Mouse (Mus musculus) liver, embryonic 14.5 days (tissue): Measurements from ENCODE around the gene Calm3.

ENCODE experiments used
- CTCF ChIP-seq: IDR thresholded peaks from 2 replicates; pipeline ENCODE4 v1.5.1; 2016; ENCODE audit warnings: antibody characterized with exemption, low read depth, control low read depth
- EP300 ChIP-seq: IDR thresholded peaks from 2 replicates; pipeline ENCODE4 v1.6.1; 2016; ENCODE audit warnings: antibody characterized with exemption, low read depth

- TF ChIP-seq EP300 (no peak), CTCF (no peak)
Measured at GRCm38 (mm10) chr7:16869497-16869896, 54.4 kb downstream of the Calm3 start.
